Mouse (Mus musculus) CH12.LX (cell line): ENCODE data around the gene Camk2b.

Source experiments
- BHLHE40 ChIP-seq: IDR thresholded peaks from 2 replicates; pipeline ENCODE4 v1.6.1; 2011; ENCODE audit warnings: mild to moderate bottlenecking, low read depth, low read length, improper control_type of control experiment
- CHD2 ChIP-seq: IDR thresholded peaks from 2 replicates; pipeline ENCODE4 v1.6.1; 2011; ENCODE audit warnings: low read length, improper control_type of control experiment
- CTCF ChIP-seq, 2 experiments: IDR thresholded peaks in 1 of 2; conservative IDR thresholded peaks in 1 of 2; 2 replicates each; pipeline ENCODE4 v1.5.1; 2011 to 2012; ENCODE audit warnings: low read depth in 2 of 2, low read length in 2 of 2, improper control_type of control experiment in 1 of 2, inconsistent platforms in 1 of 2, mild to moderate bottlenecking in 1 of 2, moderate library complexity in 1 of 2
- E2F4 ChIP-seq: IDR thresholded peaks from 2 replicates; pipeline ENCODE4 v1.6.1; 2011; ENCODE audit warnings: low read depth, low read length, improper control_type of control experiment; ENCODE audit not compliant: insufficient replicate concordance
- EP300 ChIP-seq: IDR thresholded peaks from 2 replicates; pipeline ENCODE4 v1.6.1; 2011; ENCODE audit warnings: low read length, improper control_type of control experiment
- MAX ChIP-seq: IDR thresholded peaks from 2 replicates; pipeline ENCODE4 v1.6.1; 2011; ENCODE audit warnings: low read length, improper control_type of control experiment
- MYC ChIP-seq: IDR thresholded peaks from 2 replicates; pipeline ENCODE4 v1.6.1; 2011; ENCODE audit warnings: low read depth, mild to moderate bottlenecking, improper control_type of control experiment, low read length
- NRF1 ChIP-seq: IDR thresholded peaks from 2 replicates; pipeline ENCODE4 v1.6.1; 2014; ENCODE audit warnings: low read depth, mild to moderate bottlenecking, inconsistent platforms, low read length, improper control_type of control experiment, moderate library complexity
- POLR2A ChIP-seq: IDR thresholded peaks from 2 replicates; pipeline ENCODE4 v1.6.1; 2011; ENCODE audit warnings: low read depth, mild to moderate bottlenecking, improper control_type of control experiment, low read length
- SMC3 ChIP-seq: IDR thresholded peaks from 2 replicates; pipeline ENCODE4 v1.6.1; 2011; ENCODE audit warnings: low read depth, low read length, improper control_type of control experiment
- TBP ChIP-seq: conservative IDR thresholded peaks from 2 replicates; pipeline ENCODE4 v1.6.1; 2011; ENCODE audit warnings: low read depth, low read length, improper control_type of control experiment
- ZNF384 ChIP-seq: IDR thresholded peaks from 2 replicates; pipeline ENCODE4 v1.6.1; 2012; ENCODE audit warnings: low read depth, low read length, improper control_type of control experiment, inconsistent platforms

DNA sequence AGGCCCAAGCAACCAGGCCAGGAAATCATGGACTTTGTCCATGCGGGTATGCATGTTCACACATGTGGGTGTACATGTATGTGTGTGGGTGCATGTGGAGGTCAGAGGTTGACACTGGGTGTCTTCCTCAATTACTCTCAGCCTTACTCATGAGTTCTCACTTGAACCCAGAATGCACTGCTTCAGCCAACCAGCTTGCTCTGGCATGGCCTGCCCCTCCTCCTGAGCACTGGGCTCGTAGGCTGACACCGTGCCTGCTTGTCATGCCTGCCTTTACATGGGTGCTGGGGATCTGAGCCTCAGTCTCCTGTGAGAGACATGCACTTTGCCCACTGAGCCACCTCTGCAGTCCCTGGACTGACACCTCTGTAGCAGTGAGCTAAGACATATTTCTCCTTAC lies 54.3 kb downstream of the Camk2b start:
- TF ChIP-seq CTCF (conservative IDR thresholded peaks at IDR 0.05 in 1 of 2, IDR thresholded peaks at IDR 0.05 in 1 of 2; ENCODE audit: low read depth in 2 of 2, low read length in 2 of 2) (no peak), ZNF384 (no peak), MAX (no peak), EP300 (no peak), POLR2A (no peak), NRF1 (no peak), MYC (no peak), E2F4 (no peak), CHD2 (no peak), BHLHE40 (no peak), TBP (no peak), SMC3 (no peak)
